Mouse (Mus musculus): ENCODE measurements at regions not wholly inside any gene's neighbourhood (a gene's known extent, or its start where the extent isn't known, plus 50 kb on each side); places are given as distances from the start of the nearest gene placed in this dataset.

DNA sequence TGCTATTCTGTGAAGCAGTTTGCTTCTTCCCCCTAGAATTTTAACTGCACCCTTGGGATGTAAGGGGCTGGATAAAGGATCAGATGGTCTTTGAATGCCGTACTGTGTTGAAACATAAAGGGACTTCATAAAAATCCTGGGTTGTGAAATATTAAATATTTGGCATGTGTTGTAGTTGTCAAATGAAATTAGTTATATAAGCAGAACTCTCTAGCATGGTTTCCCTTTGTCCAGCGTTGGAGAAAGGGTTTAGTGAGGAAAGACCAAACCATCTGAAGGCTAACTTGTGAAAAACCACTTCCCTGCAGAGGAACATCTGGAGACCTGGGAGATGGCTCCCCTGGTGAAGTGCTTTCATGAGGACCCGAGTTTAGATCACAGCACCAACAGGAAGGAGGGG lies 319.6 kb downstream of the Slc30a10 start:
- H3K4me3 ChIP-seq (ENCODE audit: insufficient read depth in 1 of 2, low read depth in 1 of 2, low read length in 2 of 2, poor library complexity in 1 of 2, severe bottlenecking in 1 of 2) = no peak overlapping the region
- no peaks in the 10 kb centered on the region for H3K9me3 ChIP-seq (ENCODE audit: control insufficient read depth, insufficient read depth, low read depth, low read length)
- TF ChIP-seq ZNF384 (IDR thresholded peaks at IDR 0.05; ENCODE audit: low read depth, low read length) (no peak), ZC3H11A (IDR thresholded peaks at IDR 0.05; ENCODE audit: borderline replicate concordance, low read depth, low read length) (no peak), HCFC1 (IDR thresholded peaks at IDR 0.05; ENCODE audit: borderline replicate concordance, insufficient read depth, low read length) (no peak), MAFK (IDR thresholded peaks at IDR 0.05; ENCODE audit: insufficient read depth, low read depth, low read length) (no peak)
- no peaks in the 10 kb centered on the region for H3K4me1 ChIP-seq (ENCODE audit: control insufficient read depth in 2 of 2, insufficient read depth in 2 of 2, low read length in 2 of 2, poor library complexity in 1 of 2)
- no peak for DNase-seq (ENCODE audit: low read depth, low spot score)
- H3K27ac ChIP-seq (ENCODE audit: insufficient read depth, low read depth, low read length, poor library complexity, severe bottlenecking) = no peak overlapping the region
- no peak overlapping the region for H3K9ac ChIP-seq (ENCODE audit: insufficient read depth, low read depth, low read length, poor library complexity, severe bottlenecking)
- in situ Hi-C loops (cut with MboI; ENCODE audit: low sequenced_read_pairs in 2 of 2, unreplicated experiment in 2 of 2) = no loop called here
- H3K36me3 ChIP-seq (ENCODE audit: control insufficient read depth, insufficient read depth, low read length, poor library complexity, severe bottlenecking) = no peaks in the 10 kb centered on the region

DNA sequence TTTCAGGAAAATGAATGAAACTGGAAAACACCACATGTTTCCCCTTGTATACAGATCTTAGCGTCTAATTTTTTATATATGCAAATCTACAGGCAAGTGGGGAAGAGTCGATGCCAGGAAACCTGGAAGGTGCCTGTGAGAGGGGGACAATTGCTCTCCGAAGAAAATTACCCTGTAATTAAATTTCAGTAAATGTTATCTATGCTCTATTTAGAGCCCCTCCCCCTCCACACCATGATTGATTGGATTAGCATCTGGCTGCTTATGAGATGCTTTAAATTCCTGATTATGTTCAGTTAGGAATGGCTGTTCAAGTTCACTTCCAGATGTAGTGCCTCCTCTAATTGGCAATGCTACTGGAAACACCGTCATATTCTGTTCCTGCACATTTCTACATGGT lies 325.0 kb downstream of the Slc30a10 start:
- DNase-seq (ENCODE audit: low read depth, low spot score) = no peak
- Histone ChIP-seq H3K27ac (ENCODE audit: insufficient read depth, low read depth, low read length, poor library complexity, severe bottlenecking) (no peak overlapping the region), H3K9me3 (ENCODE audit: control insufficient read depth, insufficient read depth, low read depth, low read length) (no peaks in the 10 kb centered on the region), H3K4me3 (ENCODE audit: insufficient read depth in 1 of 2, low read depth in 1 of 2, low read length in 2 of 2, poor library complexity in 1 of 2, severe bottlenecking in 1 of 2) (no peak overlapping the region), H3K36me3 (ENCODE audit: control insufficient read depth, insufficient read depth, low read length, poor library complexity, severe bottlenecking) (no peaks in the 10 kb centered on the region), H3K9ac (ENCODE audit: insufficient read depth, low read depth, low read length, poor library complexity, severe bottlenecking) (no peak overlapping the region), H3K4me1 (ENCODE audit: control insufficient read depth in 2 of 2, insufficient read depth in 2 of 2, low read length in 2 of 2, poor library complexity in 1 of 2) (no peaks in the 10 kb centered on the region)
- in situ Hi-C loops (cut with MboI; ENCODE audit: low sequenced_read_pairs in 2 of 2, unreplicated experiment in 2 of 2) = no loop called here
- TF ChIP-seq HCFC1 (IDR thresholded peaks at IDR 0.05; ENCODE audit: borderline replicate concordance, insufficient read depth, low read length) (no peak), CHD2 (IDR thresholded peaks at IDR 0.05; ENCODE audit: low read depth, low read length) (no peak), ZC3H11A (IDR thresholded peaks at IDR 0.05; ENCODE audit: borderline replicate concordance, low read depth, low read length) (no peak), ZNF384 (IDR thresholded peaks at IDR 0.05; ENCODE audit: low read depth, low read length) (no peak), MAFK (IDR thresholded peaks at IDR 0.05; ENCODE audit: insufficient read depth, low read depth, low read length) (no peak)

DNA sequence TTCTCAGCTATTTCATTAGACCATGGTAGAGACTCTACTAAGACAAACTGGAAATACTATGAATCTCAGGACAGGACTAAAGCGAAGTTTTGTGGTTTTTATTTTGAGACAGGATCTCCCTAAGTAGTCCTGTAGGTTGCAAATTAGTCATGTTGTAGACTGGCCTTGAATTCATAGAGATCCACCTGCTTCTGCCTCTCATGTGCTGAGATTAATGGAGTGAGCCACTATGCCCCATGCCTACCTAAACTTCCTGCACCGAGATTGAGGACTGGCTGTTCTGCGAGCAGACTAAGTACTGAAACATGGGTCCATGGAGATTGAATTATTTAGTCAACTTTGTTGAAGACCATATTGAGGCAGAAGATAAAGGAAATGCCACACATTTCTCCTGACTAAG lies 315.0 kb downstream of the Lyplal1 start:
- no peak for DNase-seq (ENCODE audit: low read depth, low spot score)
- no peak overlapping the region for H3K27ac ChIP-seq (ENCODE audit: insufficient read depth, low read depth, low read length, poor library complexity, severe bottlenecking)
- TF ChIP-seq CHD2 (IDR thresholded peaks at IDR 0.05; ENCODE audit: low read depth, low read length) = no peak
- TF ChIP-seq ZC3H11A (IDR thresholded peaks at IDR 0.05; ENCODE audit: borderline replicate concordance, low read depth, low read length) = no peak
- TF ChIP-seq MAFK (IDR thresholded peaks at IDR 0.05; ENCODE audit: insufficient read depth, low read depth, low read length) = no peak
- TF ChIP-seq HCFC1 (IDR thresholded peaks at IDR 0.05; ENCODE audit: borderline replicate concordance, insufficient read depth, low read length) = no peak
- no peak for TF ChIP-seq ZNF384 (IDR thresholded peaks at IDR 0.05; ENCODE audit: low read depth, low read length)
- no peaks in the 10 kb centered on the region for H3K4me1 ChIP-seq (ENCODE audit: control insufficient read depth in 2 of 2, insufficient read depth in 2 of 2, low read length in 2 of 2, poor library complexity in 1 of 2)
- H3K9me3 ChIP-seq (ENCODE audit: control insufficient read depth, insufficient read depth, low read depth, low read length) = no peaks in the 10 kb centered on the region
- H3K36me3 ChIP-seq (ENCODE audit: control insufficient read depth, insufficient read depth, low read length, poor library complexity, severe bottlenecking) = no peaks in the 10 kb centered on the region
- in situ Hi-C loops (cut with MboI; ENCODE audit: low sequenced_read_pairs in 2 of 2, unreplicated experiment in 2 of 2) = no loop called here
- no peak overlapping the region for H3K4me3 ChIP-seq (ENCODE audit: insufficient read depth in 1 of 2, low read depth in 1 of 2, low read length in 2 of 2, poor library complexity in 1 of 2, severe bottlenecking in 1 of 2)
- H3K9ac ChIP-seq (ENCODE audit: insufficient read depth, low read depth, low read length, poor library complexity, severe bottlenecking) = no peak overlapping the region

DNA sequence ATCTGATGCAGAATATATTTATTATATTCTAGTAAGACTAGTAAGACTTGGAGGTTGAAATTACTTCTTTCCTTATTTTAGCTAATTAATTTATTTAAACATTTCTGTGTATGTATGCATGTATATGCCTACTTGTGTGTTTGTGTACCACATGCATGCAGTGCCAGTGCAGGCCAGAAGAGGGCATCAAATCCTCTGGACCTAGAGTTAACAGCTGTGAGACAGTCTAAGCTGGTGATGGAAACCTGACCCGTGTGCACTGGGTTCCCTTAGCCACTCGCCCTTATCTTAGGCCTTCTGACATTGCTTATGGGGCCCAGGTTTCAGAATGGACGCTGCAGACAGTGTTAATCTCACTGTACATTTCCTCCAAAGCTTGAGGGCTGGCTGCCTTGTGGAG lies 302.2 kb downstream of the Lyplal1 start:
- no peaks in the 10 kb centered on the region for H3K36me3 ChIP-seq (ENCODE audit: control insufficient read depth, insufficient read depth, low read length, poor library complexity, severe bottlenecking)
- TF ChIP-seq ZNF384 (IDR thresholded peaks at IDR 0.05; ENCODE audit: low read depth, low read length) (no peak), ZC3H11A (IDR thresholded peaks at IDR 0.05; ENCODE audit: borderline replicate concordance, low read depth, low read length) (no peak), CHD2 (IDR thresholded peaks at IDR 0.05; ENCODE audit: low read depth, low read length) (no peak), HCFC1 (IDR thresholded peaks at IDR 0.05; ENCODE audit: borderline replicate concordance, insufficient read depth, low read length) (no peak), MAFK (IDR thresholded peaks at IDR 0.05; ENCODE audit: insufficient read depth, low read depth, low read length) (no peak)
- no peak overlapping the region for H3K4me3 ChIP-seq (ENCODE audit: insufficient read depth in 1 of 2, low read depth in 1 of 2, low read length in 2 of 2, poor library complexity in 1 of 2, severe bottlenecking in 1 of 2)
- H3K27ac ChIP-seq (ENCODE audit: insufficient read depth, low read depth, low read length, poor library complexity, severe bottlenecking) = no peak overlapping the region
- in situ Hi-C loops (cut with MboI; ENCODE audit: low sequenced_read_pairs in 2 of 2, unreplicated experiment in 2 of 2) = no loop called here
- peak; percentile 38 for DNase-seq (ENCODE audit: low read depth, low spot score)
- H3K9ac ChIP-seq (ENCODE audit: insufficient read depth, low read depth, low read length, poor library complexity, severe bottlenecking) = no peak overlapping the region
- no peaks in the 10 kb centered on the region for H3K9me3 ChIP-seq (ENCODE audit: control insufficient read depth, insufficient read depth, low read depth, low read length)
- no peaks in the 10 kb centered on the region for H3K4me1 ChIP-seq (ENCODE audit: control insufficient read depth in 2 of 2, insufficient read depth in 2 of 2, low read length in 2 of 2, poor library complexity in 1 of 2)

DNA sequence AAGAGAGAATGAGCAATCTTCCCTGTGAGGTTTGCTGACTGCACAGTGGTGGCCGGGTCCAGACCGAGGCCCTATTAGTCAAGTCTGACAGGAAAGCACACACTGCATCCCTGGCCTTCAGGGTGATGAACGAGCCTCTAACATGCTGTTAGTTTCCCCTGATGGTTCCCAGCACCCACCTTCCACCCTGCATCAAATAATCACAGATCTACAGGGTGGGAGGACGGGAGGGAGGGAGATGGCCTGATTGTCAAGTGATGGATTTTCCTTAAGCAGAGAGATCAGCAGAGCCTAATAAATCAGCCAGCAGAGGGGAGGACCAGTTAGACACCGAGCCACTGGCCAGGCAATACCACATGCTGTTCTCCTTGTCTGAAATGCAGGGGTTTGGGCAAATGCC lies 298.1 kb downstream of the Lyplal1 start:
- no peak for TF ChIP-seq ZC3H11A (IDR thresholded peaks at IDR 0.05; ENCODE audit: borderline replicate concordance, low read depth, low read length)
- no peak for TF ChIP-seq MAFK (IDR thresholded peaks at IDR 0.05; ENCODE audit: insufficient read depth, low read depth, low read length)
- TF ChIP-seq ZNF384 (IDR thresholded peaks at IDR 0.05; ENCODE audit: low read depth, low read length) = no peak
- TF ChIP-seq HCFC1 (IDR thresholded peaks at IDR 0.05; ENCODE audit: borderline replicate concordance, insufficient read depth, low read length) = no peak
- in situ Hi-C loops (cut with MboI; ENCODE audit: low sequenced_read_pairs in 2 of 2, unreplicated experiment in 2 of 2) = no loop called here
- no peak overlapping the region for H3K9ac ChIP-seq (ENCODE audit: insufficient read depth, low read depth, low read length, poor library complexity, severe bottlenecking)
- no peak overlapping the region for H3K4me3 ChIP-seq (ENCODE audit: insufficient read depth in 1 of 2, low read depth in 1 of 2, low read length in 2 of 2, poor library complexity in 1 of 2, severe bottlenecking in 1 of 2)
- no peak overlapping the region for H3K27ac ChIP-seq (ENCODE audit: insufficient read depth, low read depth, low read length, poor library complexity, severe bottlenecking)
- H3K9me3 ChIP-seq (ENCODE audit: control insufficient read depth, insufficient read depth, low read depth, low read length) = no peaks in the 10 kb centered on the region
- H3K4me1 ChIP-seq (ENCODE audit: control insufficient read depth in 2 of 2, insufficient read depth in 2 of 2, low read length in 2 of 2, poor library complexity in 1 of 2) = no peaks in the 10 kb centered on the region
- DNase-seq (ENCODE audit: low read depth, low spot score) = no peak
- no peaks in the 10 kb centered on the region for H3K36me3 ChIP-seq (ENCODE audit: control insufficient read depth, insufficient read depth, low read length, poor library complexity, severe bottlenecking)
